Mouse (Mus musculus): ENCODE data around the gene Ptprj. TPM values are rescaled to one million over a fixed set of nuclear protein-coding genes. Genes with fewer than 3 reads are reported as not detected.

Gene Ptprj
- polyA plus RNA-seq, 1 experiment from 2014 or later = 2.1 TPM

GRCm38 (mm10) chr2:90570871-90571270 is 9.6 kb downstream of the Ptprj start:
- Histone ChIP-seq H3K9me3 (ENCODE audit: control insufficient read depth, low read length) (no peaks in the 10 kb centered on the region), H3K27me3 (ENCODE audit: control insufficient read depth, insufficient read depth, low read length) (no peaks in the 10 kb centered on the region), H3K36me3 (ENCODE audit: control insufficient read depth, insufficient read depth, low read length) (no peaks in the 10 kb centered on the region), H3K27ac (replicated peaks) (no peak overlapping the region), H3K4me2 (replicated peaks; ENCODE audit: low read depth) (no peak overlapping the region), H3K4me3 (ENCODE audit: low read depth, low read length) (no peak overlapping the region), H3K4me1 (replicated peaks; ENCODE audit: control insufficient read depth, insufficient read depth) (no peaks in the 10 kb centered on the region), H3K9ac (ENCODE audit: low read length) (no peak overlapping the region)
- ATAC-seq (ENCODE audit: low FRiP score, low TSS enrichment) (no peak), DNase-seq (ENCODE audit: low spot score) (no peak)
- TF ChIP-seq EP300 (optimal IDR thresholded peaks at IDR 0.05) (no peak), CTCF (IDR thresholded peaks at IDR 0.05; ENCODE audit: low read depth) (no peak)
- WGBS = 99% methylated on average over 2 of the region's 2 CpGs

- no peak overlapping the region for H3K4me2 ChIP-seq (replicated peaks; ENCODE audit: low read depth)
- H3K9ac ChIP-seq (ENCODE audit: low read length) = no peak overlapping the region
- DNase-seq (ENCODE audit: low spot score) = no peak
- ATAC-seq (ENCODE audit: low FRiP score, low TSS enrichment) = no peak
- H3K9me3 ChIP-seq (ENCODE audit: control insufficient read depth, low read length) = no peaks in the 10 kb centered on the region
- no peak for TF ChIP-seq EP300 (optimal IDR thresholded peaks at IDR 0.05)
- TF ChIP-seq CTCF (IDR thresholded peaks at IDR 0.05; ENCODE audit: low read depth) = no peak
- H3K4me3 ChIP-seq (ENCODE audit: low read depth, low read length) = no peak overlapping the region
- no peak overlapping the region for H3K27ac ChIP-seq (replicated peaks)
- WGBS = 83% methylated on average over 10 of the region's 10 CpGs
- H3K36me3 ChIP-seq (ENCODE audit: control insufficient read depth, insufficient read depth, low read length) = no peaks in the 10 kb centered on the region
- no peaks in the 10 kb centered on the region for H3K27me3 ChIP-seq (ENCODE audit: control insufficient read depth, insufficient read depth, low read length)
- no peaks in the 10 kb centered on the region for H3K4me1 ChIP-seq (replicated peaks; ENCODE audit: control insufficient read depth, insufficient read depth)
Measured at GRCm38 (mm10) chr2:90570216-90570615, 10.2 kb downstream of the Ptprj start.

GRCm38 (mm10) chr2:90568961-90569481 is 11.4 kb downstream of the Ptprj start:
- Histone ChIP-seq H3K27ac (replicated peaks) (no peak overlapping the region), H3K36me3 (ENCODE audit: control insufficient read depth, insufficient read depth, low read length) (no peaks in the 10 kb centered on the region), H3K4me1 (replicated peaks; ENCODE audit: control insufficient read depth, insufficient read depth) (no peaks in the 10 kb centered on the region), H3K4me2 (replicated peaks; ENCODE audit: low read depth) (no peak overlapping the region), H3K4me3 (ENCODE audit: low read depth, low read length) (no peak overlapping the region), H3K27me3 (ENCODE audit: control insufficient read depth, insufficient read depth, low read length) (no peaks in the 10 kb centered on the region), H3K9me3 (ENCODE audit: control insufficient read depth, low read length) (no peaks in the 10 kb centered on the region), H3K9ac (ENCODE audit: low read length) (no peak overlapping the region)
- 79% methylated on average over 7 of the region's 7 CpGs for WGBS
- ATAC-seq (ENCODE audit: low FRiP score, low TSS enrichment) (no peak), DNase-seq (ENCODE audit: low spot score) (no peak)
- TF ChIP-seq EP300 (optimal IDR thresholded peaks at IDR 0.05) (no peak), CTCF (IDR thresholded peaks at IDR 0.05; ENCODE audit: low read depth) (no peak)

GRCm38 (mm10) chr2:90568091-90568490 is 12.4 kb downstream of the Ptprj start:
- WGBS = 89% methylated on average over 7 of the region's 7 CpGs
- H3K4me3 ChIP-seq (ENCODE audit: low read depth, low read length) = no peak overlapping the region

GRCm38 (mm10) chr2:90566773-90567528 is 13.5 kb downstream of the Ptprj start:
- no peak overlapping the region for H3K4me3 ChIP-seq (ENCODE audit: low read depth, low read length)
- H3K9me3 ChIP-seq (ENCODE audit: control insufficient read depth, low read length) = no peaks in the 10 kb centered on the region
- H3K27me3 ChIP-seq (ENCODE audit: control insufficient read depth, insufficient read depth, low read length) = no peaks in the 10 kb centered on the region
- no peaks in the 10 kb centered on the region for H3K36me3 ChIP-seq (ENCODE audit: control insufficient read depth, insufficient read depth, low read length)
- 71% methylated on average over 8 of the region's 8 CpGs for WGBS
- no peak overlapping the region for H3K4me2 ChIP-seq (replicated peaks; ENCODE audit: low read depth)
- H3K4me1 ChIP-seq (replicated peaks; ENCODE audit: control insufficient read depth, insufficient read depth) = no peaks in the 10 kb centered on the region
- H3K9ac ChIP-seq (ENCODE audit: low read length) = no peak overlapping the region
- DNase-seq (ENCODE audit: low spot score) = peak; percentile 39
- ATAC-seq (ENCODE audit: low FRiP score, low TSS enrichment) = 0 out of 2 replicates have a peak, but pooled peaks have one; percentile 19
- TF ChIP-seq CTCF (IDR thresholded peaks at IDR 0.05; ENCODE audit: low read depth) (no peak), EP300 (optimal IDR thresholded peaks at IDR 0.05) (no peak)
- no peak overlapping the region for H3K27ac ChIP-seq (replicated peaks)

More at GRCm38 (mm10) chr2:90568091-90568490, 12.4 kb downstream of the Ptprj start:
- no peak for DNase-seq (ENCODE audit: low spot score)
- TF ChIP-seq CTCF (IDR thresholded peaks at IDR 0.05; ENCODE audit: low read depth) = no peak
- no peak for TF ChIP-seq EP300 (optimal IDR thresholded peaks at IDR 0.05)
- Histone ChIP-seq H3K27me3 (ENCODE audit: control insufficient read depth, insufficient read depth, low read length) (no peaks in the 10 kb centered on the region), H3K9me3 (ENCODE audit: control insufficient read depth, low read length) (no peaks in the 10 kb centered on the region), H3K27ac (replicated peaks) (no peak overlapping the region), H3K36me3 (ENCODE audit: control insufficient read depth, insufficient read depth, low read length) (no peaks in the 10 kb centered on the region), H3K4me1 (replicated peaks; ENCODE audit: control insufficient read depth, insufficient read depth) (no peaks in the 10 kb centered on the region), H3K4me2 (replicated peaks; ENCODE audit: low read depth) (no peak overlapping the region), H3K9ac (ENCODE audit: low read length) (no peak overlapping the region)
- no peak for ATAC-seq (ENCODE audit: low FRiP score, low TSS enrichment)

GRCm38 (mm10) chr2:90566046-90566445 is 14.4 kb downstream of the Ptprj start:
- no peak overlapping the region for H3K4me2 ChIP-seq (replicated peaks; ENCODE audit: low read depth)
- peak; percentile 18 for DNase-seq (ENCODE audit: low spot score)
- no peak overlapping the region for H3K4me3 ChIP-seq (ENCODE audit: low read depth, low read length)
- no peaks in the 10 kb centered on the region for H3K36me3 ChIP-seq (ENCODE audit: control insufficient read depth, insufficient read depth, low read length)
- no peak overlapping the region for H3K9ac ChIP-seq (ENCODE audit: low read length)
- H3K9me3 ChIP-seq (ENCODE audit: control insufficient read depth, low read length) = no peaks in the 10 kb centered on the region
- no peak for ATAC-seq (ENCODE audit: low FRiP score, low TSS enrichment)
- WGBS = 50% methylated on average over 7 of the region's 7 CpGs
- H3K4me1 ChIP-seq (replicated peaks; ENCODE audit: control insufficient read depth, insufficient read depth) = no peaks in the 10 kb centered on the region
- TF ChIP-seq CTCF (IDR thresholded peaks at IDR 0.05; ENCODE audit: low read depth) (no peak), EP300 (optimal IDR thresholded peaks at IDR 0.05) (no peak)
- H3K27me3 ChIP-seq (ENCODE audit: control insufficient read depth, insufficient read depth, low read length) = no peaks in the 10 kb centered on the region
- 0 out of 2 replicates have a peak overlapping the region, but pooled peaks have one; percentile 30 for H3K27ac ChIP-seq (replicated peaks)

Measured in stomach, postnatal 0 days (tissue).